8 mouse cellular contexts compared by ENCODE assay signal in the genomic region with DNA sequence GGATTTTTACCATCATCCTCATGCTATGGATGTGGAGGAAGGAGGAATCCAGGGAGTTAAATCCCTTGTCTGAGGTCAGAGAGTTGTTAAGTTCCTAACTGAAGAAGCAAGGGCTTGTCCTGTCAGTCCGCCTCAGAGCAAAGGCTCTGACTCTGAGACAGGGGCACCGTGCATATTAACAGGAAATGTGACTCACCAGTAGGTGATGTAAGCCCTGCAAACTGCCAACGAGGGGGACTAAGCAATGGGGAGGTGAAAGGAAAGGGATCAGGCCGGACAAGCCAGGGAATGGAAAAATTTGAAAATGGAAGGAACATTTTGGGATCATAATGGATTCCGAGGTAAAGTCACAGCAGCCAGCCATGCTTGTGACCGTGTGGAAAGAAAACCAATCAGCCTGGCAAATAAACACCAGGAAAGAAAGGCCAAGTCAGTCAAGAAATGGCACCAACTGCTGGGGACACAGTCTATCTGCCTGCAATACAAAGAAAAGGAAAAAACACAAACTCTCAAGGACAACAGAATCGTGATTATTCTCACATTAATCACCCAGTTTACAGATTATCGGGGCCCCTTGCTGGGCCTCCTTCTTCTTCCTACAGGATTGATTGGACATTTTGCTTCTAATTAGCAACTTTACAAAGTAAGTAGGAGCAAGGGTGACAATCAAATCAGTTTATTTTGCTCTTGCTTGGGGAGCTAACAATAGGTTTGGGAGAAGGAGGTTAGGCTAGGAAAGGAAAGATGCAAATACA.
DNase-seq lines count a peak whose midpoint lies in the region; ATAC-seq and TF ChIP-seq lines count a peak whose summit lies in the region.

No protein-coding gene starts in this region.

- no peaks in the 10 kb centered on the region for H3K9me3 ChIP-seq in intestine, embryonic 16.5 days (ENCODE audit: control insufficient read depth, low read length)
- H3K9me3 ChIP-seq in intestine, embryonic 15.5 days = no peaks in the 10 kb centered on the region
- no peaks in the 10 kb centered on the region for H3K9me3 ChIP-seq in forebrain, embryonic 16.5 days (ENCODE audit: control insufficient read depth, low read length)

- H3K4me3 ChIP-seq in intestine, embryonic 16.5 days (ENCODE audit: low read length) = no peak overlapping the region
- no peak overlapping the region for H3K4me3 ChIP-seq in intestine, embryonic 15.5 days (replicated peaks)
- H3K4me3 ChIP-seq in forebrain, embryonic 16.5 days (replicated peaks; ENCODE audit: low read length) = no peak overlapping the region
- H3K4me3 ChIP-seq in lung, adult 2 months (replicated peaks; ENCODE audit: extremely low read depth, low read depth, low read length) = no peak overlapping the region

- H3K4me2 ChIP-seq in intestine, embryonic 16.5 days (ENCODE audit: low read depth, low read length) = no peak overlapping the region
- H3K4me2 ChIP-seq in intestine, embryonic 15.5 days (replicated peaks) = no peak overlapping the region
- H3K4me2 ChIP-seq in forebrain, embryonic 16.5 days (ENCODE audit: low read length) = no peak overlapping the region

- DNase-seq in adrenal gland, adult 18-20 months (ENCODE audit: low spot score in 2 of 2) = peak; percentile 25 to 40
- peak; percentile 16 for DNase-seq in lung, adult 2 months
- DNase-seq in cerebellum, adult 8-10 months = no peak
- DNase-seq in layer of hippocampus, postnatal 36 days = no peak
- no peak for DNase-seq in thymus, postnatal 0 days (ENCODE audit: low spot score)

- 51% methylated on average over 8 of the region's 8 CpGs for WGBS in intestine, embryonic 16.5 days
- WGBS in intestine, embryonic 15.5 days = 51% methylated on average over 8 of the region's 8 CpGs
- 9% methylated on average over 8 of the region's 8 CpGs for WGBS in forebrain, embryonic 16.5 days
- 28% methylated on average over 8 of the region's 8 CpGs for WGBS in lung, adult 2 months

- H3K27ac ChIP-seq in intestine, embryonic 16.5 days (ENCODE audit: low read length) = no peak overlapping the region
- H3K27ac ChIP-seq in intestine, embryonic 15.5 days = no peak overlapping the region
- no peak overlapping the region for H3K27ac ChIP-seq in forebrain, embryonic 16.5 days (ENCODE audit: low read length)

- no peaks in the 10 kb centered on the region for H3K27me3 ChIP-seq in intestine, embryonic 16.5 days (replicated peaks; ENCODE audit: control insufficient read depth, insufficient read depth, low read length)
- no peaks in the 10 kb centered on the region for H3K27me3 ChIP-seq in intestine, embryonic 15.5 days (replicated peaks)
- H3K27me3 ChIP-seq in forebrain, embryonic 16.5 days (replicated peaks; ENCODE audit: control insufficient read depth, insufficient read depth, low read length) = no peaks in the 10 kb centered on the region

- no peak for TF ChIP-seq CTCF in lung, adult 2 months (IDR thresholded peaks at IDR 0.05; ENCODE audit: insufficient read depth, low read length)

- H3K4me1 ChIP-seq in intestine, embryonic 16.5 days (ENCODE audit: control insufficient read depth, insufficient read depth, low read length) = no peaks in the 10 kb centered on the region
- H3K4me1 ChIP-seq in intestine, embryonic 15.5 days (replicated peaks) = no peaks in the 10 kb centered on the region
- peaks cover 28% of the 10 kb centered on the region for H3K4me1 ChIP-seq in forebrain, embryonic 16.5 days (replicated peaks; ENCODE audit: control insufficient read depth, insufficient read depth, low read length)
- H3K4me1 ChIP-seq in lung, adult 2 months (ENCODE audit: control insufficient read depth, insufficient read depth, low read length) = peaks cover 5% of the 10 kb centered on the region

- no peak overlapping the region for H3K9ac ChIP-seq in intestine, embryonic 16.5 days (ENCODE audit: low read depth, low read length)
- H3K9ac ChIP-seq in intestine, embryonic 15.5 days = no peak overlapping the region
- H3K9ac ChIP-seq in forebrain, embryonic 16.5 days (replicated peaks; ENCODE audit: low read depth, low read length) = no peak overlapping the region

- no peak for TF ChIP-seq POLR2A in lung, adult 2 months (IDR thresholded peaks at IDR 0.05; ENCODE audit: borderline replicate concordance, extremely low read depth, low read depth, low read length)

- ATAC-seq in intestine, embryonic 16.5 days = peak; percentile 46; the same call in 1 of the 2 replicates
- ATAC-seq in intestine, embryonic 15.5 days = no peak
- ATAC-seq in forebrain, embryonic 16.5 days = peak; percentile 37; the same call in 1 of the 2 replicates

- no peaks in the 10 kb centered on the region for H3K36me3 ChIP-seq in intestine, embryonic 16.5 days (ENCODE audit: control insufficient read depth, insufficient read depth, low read length)
- no peaks in the 10 kb centered on the region for H3K36me3 ChIP-seq in intestine, embryonic 15.5 days
- H3K36me3 ChIP-seq in forebrain, embryonic 16.5 days (ENCODE audit: control insufficient read depth, insufficient read depth) = no peaks in the 10 kb centered on the region

Comparison
In these comparisons a context has a peak if more than half of its experiments do, and no peak if none do; other contexts are left out.
1. DNase-seq: peak in adrenal gland, adult 18-20 months (2 of 2) and lung, adult 2 months (single experiment); none in cerebellum, adult 8-10 months (single experiment), layer of hippocampus, postnatal 36 days (0 of 2) and thymus, postnatal 0 days (single experiment).